Mouse (Mus musculus) myocyte (in vitro differentiated cells): ENCODE data around the gene Inpp5d.

Source experiments
- CEBPB ChIP-seq: IDR thresholded peaks from 2 replicates; pipeline ENCODE4 v1.6.1; 2011; ENCODE audit warnings: mild to moderate bottlenecking, moderate library complexity; ENCODE audit not compliant: poor library complexity, insufficient read depth, severe bottlenecking
- MYOD1 ChIP-seq, 3 experiments: IDR thresholded peaks; one replicate each; pipeline ENCODE4 v1.6.1; 2011; ENCODE audit warnings: control low read depth in 2 of 3, low read depth in 2 of 3, mild to moderate bottlenecking in 2 of 3, moderate library complexity in 1 of 3; ENCODE audit not compliant: insufficient read length in 2 of 3, control insufficient read depth in 1 of 3
- POLR2A ChIP-seq: IDR thresholded peaks from one replicate; pipeline ENCODE4 v1.6.1; 2011; ENCODE audit warnings: low read depth, mild to moderate bottlenecking, control low read depth, moderate library complexity; ENCODE audit not compliant: insufficient read length
- REST ChIP-seq: IDR thresholded peaks from one replicate; pipeline ENCODE4 v1.6.1; 2011; ENCODE audit warnings: mild to moderate bottlenecking, control low read depth, moderate library complexity; ENCODE audit not compliant: insufficient read depth, insufficient read length
- USF1 ChIP-seq: IDR thresholded peaks from one replicate; pipeline ENCODE4 v1.6.1; 2011; ENCODE audit warnings: low read depth, mild to moderate bottlenecking, control low read depth, moderate library complexity

DNA sequence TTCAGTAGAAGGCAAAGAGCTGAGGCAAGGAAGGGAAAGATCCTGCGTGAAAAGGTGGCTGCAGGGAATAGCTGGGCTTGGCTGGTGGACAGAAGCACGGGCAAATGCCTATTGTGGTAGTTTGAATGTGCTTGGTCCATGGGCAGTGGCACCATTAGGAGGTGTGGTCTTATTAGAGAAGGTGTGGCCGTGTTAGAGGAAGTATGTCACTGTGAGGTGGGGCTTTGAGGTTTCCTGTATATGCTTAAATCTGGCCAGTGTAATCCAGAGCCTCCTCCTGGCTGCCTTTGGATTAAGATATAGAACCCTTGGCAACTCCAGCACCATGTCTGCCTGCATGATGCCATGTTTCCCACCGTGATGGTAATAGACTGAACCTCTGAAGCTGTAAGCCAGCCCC is 103.2 kb downstream of the Inpp5d start:
- TF ChIP-seq POLR2A = no peak
- no peak for TF ChIP-seq CEBPB
- TF ChIP-seq USF1 = no peak
- TF ChIP-seq REST = no peak
- TF ChIP-seq MYOD1 (IDR thresholded peaks at IDR 0.05; ENCODE audit: control insufficient read depth in 1 of 3, insufficient read length in 2 of 3, low read depth in 2 of 3) = no peak
